Mouse (Mus musculus) myocyte (in vitro differentiated cells): Measurements from ENCODE around the gene Dpf1.

Experiments
- MYOG ChIP-seq, 3 experiments: IDR thresholded peaks; one replicate each; pipeline ENCODE4 v1.6.1; 2011; ENCODE audit warnings: control low read depth in 2 of 3, low read depth in 2 of 3, mild to moderate bottlenecking in 2 of 3; ENCODE audit not compliant: insufficient read length in 2 of 3, control insufficient read depth in 1 of 3, insufficient read depth in 1 of 3
- POLR2A ChIP-seq: IDR thresholded peaks from one replicate; pipeline ENCODE4 v1.6.1; 2011; ENCODE audit warnings: low read depth, mild to moderate bottlenecking, control low read depth, moderate library complexity; ENCODE audit not compliant: insufficient read length
- POLR2AphosphoS2 ChIP-seq: IDR thresholded peaks from one replicate; pipeline ENCODE4 v1.6.1; 2011; ENCODE audit warnings: low read depth, control low read depth; ENCODE audit not compliant: insufficient read length
- SRF ChIP-seq: IDR thresholded peaks from one replicate; pipeline ENCODE4 v1.6.1; 2011; ENCODE audit warnings: low read depth; ENCODE audit not compliant: control insufficient read depth, insufficient read length

DNA sequence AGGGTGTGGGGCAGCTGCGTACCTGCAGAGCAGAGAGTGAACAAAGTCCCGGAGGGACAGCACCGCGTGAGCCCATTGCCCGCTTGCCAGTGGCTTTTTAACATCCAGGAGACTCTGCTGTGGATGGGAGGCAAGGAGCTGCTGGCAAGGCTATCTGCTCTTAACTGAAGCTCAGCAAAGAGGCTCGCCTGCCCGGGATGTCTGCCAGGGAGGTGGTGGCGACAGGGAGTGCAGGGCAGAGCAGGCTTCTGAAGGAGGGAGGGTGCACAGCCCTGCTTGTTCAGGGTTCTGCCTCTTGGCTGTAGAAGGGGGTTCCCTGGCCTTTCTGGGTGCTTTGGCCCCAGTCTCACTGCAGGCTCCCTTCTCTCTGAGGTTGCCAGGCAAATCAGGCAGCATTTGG, 50.4 kb downstream of the Dpf1 start:
- TF ChIP-seq POLR2A (no peak), SRF (no peak), MYOG (IDR thresholded peaks at IDR 0.05; ENCODE audit: control insufficient read depth in 1 of 3, insufficient read depth in 1 of 3, insufficient read length in 2 of 3, low read depth in 2 of 3) (no peak), POLR2AphosphoS2 (no peak)
